In the genomic region with DNA sequence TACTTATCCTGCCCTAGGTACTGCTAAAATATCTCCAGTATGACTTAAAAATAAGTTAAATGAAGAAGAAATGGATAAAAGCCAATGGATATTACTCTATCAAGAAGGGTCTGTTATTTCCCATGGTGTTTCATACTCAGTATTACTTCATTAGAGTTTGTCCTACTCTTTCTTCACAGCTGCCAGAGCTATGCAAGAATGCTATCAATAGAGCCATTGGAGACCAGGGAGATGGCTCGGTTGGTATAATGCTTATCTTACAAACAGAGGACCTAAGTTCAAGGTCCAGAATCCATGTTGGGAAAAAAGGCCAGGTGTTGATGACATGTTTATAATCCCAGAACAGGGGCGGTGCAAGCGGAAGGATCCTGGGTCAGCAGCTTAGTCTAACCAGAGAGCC, we compare ENCODE assay signal across 19 mouse cellular contexts.
"Had no signal": no experiment of that assay in that cellular context is flagged by ENCODE, and none has a peak within 500 bp of the region (broad histone marks: within the 10 kb centered on the region; RNA-seq: fewer than 3 reads in every experiment).

No protein-coding gene starts in this region.

- H3K4me2 ChIP-seq: limb, embryonic 13.5 days; lung, embryonic 14.5 days; midbrain, embryonic 12.5 days; midbrain, embryonic 15.5 days; neural tube, embryonic 13.5 days had no signal

- H3K9ac ChIP-seq: limb, embryonic 13.5 days; liver, embryonic 14.5 days; liver, postnatal 0 days; lung, embryonic 14.5 days; midbrain, embryonic 12.5 days; midbrain, embryonic 15.5 days; neural tube, embryonic 13.5 days had no signal

- H3K4me3 ChIP-seq: layer of hippocampus, adult 2 months; limb, embryonic 10.5 days; limb, embryonic 13.5 days; midbrain, embryonic 12.5 days; midbrain, embryonic 15.5 days; myocyte; neural tube, embryonic 13.5 days had no signal

- DNase-seq: kidney, adult 2 months; kidney, postnatal 25 days; layer of hippocampus, adult 9-11 months; liver; liver, postnatal 0 days; lung, embryonic 14.5 days; lung, postnatal 10 days; lung, postnatal 4 days; retina, postnatal 1 day; thymus, postnatal 25 days had no signal

- H3K36me3 ChIP-seq: midbrain, embryonic 12.5 days; midbrain, embryonic 15.5 days had no signal

- H3K27ac ChIP-seq: kidney, postnatal 0 days; layer of hippocampus, adult 2 months; limb, embryonic 10.5 days; limb, embryonic 13.5 days; liver, embryonic 14.5 days; midbrain, embryonic 12.5 days; midbrain, embryonic 15.5 days; neural tube, embryonic 13.5 days had no signal

- H3K9me3 ChIP-seq: limb, embryonic 10.5 days; limb, embryonic 13.5 days; midbrain, embryonic 12.5 days; midbrain, embryonic 15.5 days; neural tube, embryonic 13.5 days had no signal

- H3K27me3 ChIP-seq: limb, embryonic 13.5 days; midbrain, embryonic 12.5 days; midbrain, embryonic 15.5 days; neural tube, embryonic 13.5 days had no signal

- ATAC-seq: liver, postnatal 0 days; midbrain, embryonic 15.5 days had no signal
